21 mouse cellular contexts compared by ENCODE assay signal in genomic region chr5:150932596-150932995, GRCm38 (mm10). TPM values are rescaled to one million over a fixed set of nuclear protein-coding genes. Genes with fewer than 3 reads are reported as not detected.
"Had no signal": no experiment of that assay in that cellular context is flagged by ENCODE, and none has a peak within 500 bp of the region (broad histone marks: within the 10 kb centered on the region; RNA-seq: fewer than 3 reads in every experiment).

No protein-coding gene starts in this region.

- H3K4me2 ChIP-seq: limb, embryonic 12.5 days; limb, embryonic 15.5 days; liver, embryonic 13.5 days; midbrain, embryonic 11.5 days; neural tube, embryonic 12.5 days; neural tube, embryonic 15.5 days had no signal

- DNase-seq: left cerebral cortex, postnatal 4 days; liver, embryonic 13.5 days; lung, adult 2 months; lung, postnatal 14 days; lung, postnatal 4 days; midbrain, embryonic 14.5 days; right cerebral cortex, adult 18-20 months; right cerebral cortex, postnatal 14 days; right cerebral cortex, postnatal 4 days; thymus, adult 2 months; thymus, postnatal 25 days had no signal

- H3K9ac ChIP-seq: limb, embryonic 12.5 days; limb, embryonic 15.5 days; liver, embryonic 13.5 days; neural tube, embryonic 12.5 days; neural tube, embryonic 15.5 days had no signal

- H3K4me1 ChIP-seq: liver, embryonic 13.5 days; neural tube, embryonic 12.5 days had no signal

- H3K27me3 ChIP-seq: limb, embryonic 12.5 days; liver, embryonic 13.5 days; neural tube, embryonic 12.5 days; neural tube, embryonic 15.5 days had no signal

- H3K36me3 ChIP-seq: limb, embryonic 12.5 days; limb, embryonic 15.5 days; liver, embryonic 13.5 days; neural tube, embryonic 12.5 days; neural tube, embryonic 15.5 days had no signal

- H3K9me3 ChIP-seq: limb, embryonic 12.5 days; limb, embryonic 15.5 days; liver, embryonic 13.5 days; neural tube, embryonic 12.5 days; neural tube, embryonic 15.5 days had no signal

- ATAC-seq: intestine, postnatal 0 days had no signal

- H3K27ac ChIP-seq: limb, embryonic 12.5 days; limb, embryonic 15.5 days; liver, embryonic 13.5 days; neural tube, embryonic 12.5 days; neural tube, embryonic 15.5 days; stomach, postnatal 0 days had no signal

- H3K4me3 ChIP-seq: limb, embryonic 12.5 days; limb, embryonic 15.5 days; liver, embryonic 13.5 days; neural tube, embryonic 12.5 days; neural tube, embryonic 15.5 days had no signal

RNA-seq across cellular contexts. Expression of gene Kl, which starts 19.8 kb away (rescaled TPM):
- total RNA-seq: megakaryocyte progenitor cell, adult 5-6 weeks; megakaryocyte-erythroid progenitor cell, adult 5-6 weeks had no signal
- polyA plus RNA-seq: intestine, embryonic 14.5 days had no signal
